Mouse (Mus musculus): Measurements from ENCODE around the gene Fam72a. TPM values are rescaled to one million over a fixed set of nuclear protein-coding genes. Genes with fewer than 3 reads are reported as not detected.

Fam72a gene
- polyA plus RNA-seq, 2 experiments: 1.3 TPM

DNA sequence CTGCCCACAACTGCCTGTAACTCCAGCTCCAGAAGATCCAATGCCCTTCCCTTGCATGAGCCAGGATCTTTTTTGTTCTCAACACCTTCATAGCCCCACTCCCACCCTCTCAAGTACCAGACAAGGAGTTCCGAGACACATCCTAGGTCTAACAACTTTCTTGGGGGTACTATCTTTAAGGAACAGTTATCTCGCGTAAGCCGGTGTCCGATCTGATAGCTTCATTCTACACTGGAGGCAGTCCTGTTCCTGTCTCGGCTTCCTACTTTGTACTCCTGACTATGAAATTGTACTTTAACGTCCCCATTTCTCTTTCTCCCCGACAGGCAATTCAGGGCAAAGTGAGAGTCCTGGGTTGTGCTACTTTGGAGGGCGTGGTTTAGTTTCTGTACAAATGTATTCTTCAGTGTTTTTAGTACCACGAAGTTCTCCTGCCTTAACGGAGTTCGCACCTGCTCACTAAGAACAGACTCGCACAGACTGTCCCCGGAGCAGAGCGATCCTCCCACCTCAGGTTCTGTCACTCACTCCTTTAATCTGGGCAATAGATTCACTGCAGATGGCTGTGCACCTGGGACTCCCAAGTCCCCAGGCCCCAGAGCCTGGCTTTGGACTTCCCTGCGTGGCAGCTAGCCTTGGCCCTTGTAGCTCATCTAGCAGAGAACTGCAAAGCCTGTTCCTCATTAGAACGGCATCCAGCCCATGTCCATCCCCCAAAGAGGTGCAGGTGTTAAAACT lies 51.4 kb downstream of the Fam72a start:
- Histone ChIP-seq H3K9me3 (ENCODE audit: control insufficient read depth, low read length) (no peaks in the 10 kb centered on the region), H3K9ac (replicated peaks) (no peak overlapping the region), H3K4me2 (ENCODE audit: low read depth) (no peak overlapping the region), H3K4me1 (replicated peaks; ENCODE audit: control insufficient read depth in 2 of 2, insufficient read depth in 2 of 2, low read length in 1 of 2) (no peaks in the 10 kb centered on the region), H3K27ac (no peak overlapping the region), H3K27me3 (ENCODE audit: control insufficient read depth, insufficient read depth, low read length) (no peaks in the 10 kb centered on the region), H3K36me3 (replicated peaks; ENCODE audit: control insufficient read depth, insufficient read depth, low read depth) (no peaks in the 10 kb centered on the region), H3K4me3 (ENCODE audit: insufficient read depth in 1 of 2, low read depth in 2 of 2, low read length in 2 of 2) (no peak overlapping the region)
- no peak for DNase-seq (ENCODE audit: low read depth in 3 of 3, low spot score in 3 of 3)
- WGBS (ENCODE audit: insufficient replicate concordance): 64% methylated on average over 17 of the region's 17 CpGs
- TF ChIP-seq CTCF (IDR thresholded peaks at IDR 0.05; ENCODE audit: low read depth) (no peak), EP300 (IDR thresholded peaks at IDR 0.05; ENCODE audit: low read depth) (no peak)
- no peak for ATAC-seq (ENCODE audit: insufficient read depth)

- ATAC-seq (ENCODE audit: insufficient read depth): no peak
- Histone ChIP-seq H3K9ac (replicated peaks) (no peak overlapping the region), H3K27me3 (ENCODE audit: control insufficient read depth, insufficient read depth, low read length) (no peaks in the 10 kb centered on the region), H3K4me2 (ENCODE audit: low read depth) (no peak overlapping the region), H3K27ac (no peak overlapping the region), H3K9me3 (ENCODE audit: control insufficient read depth, low read length) (no peaks in the 10 kb centered on the region), H3K4me1 (replicated peaks; ENCODE audit: control insufficient read depth in 2 of 2, insufficient read depth in 2 of 2, low read length in 1 of 2) (no peaks in the 10 kb centered on the region), H3K4me3 (ENCODE audit: insufficient read depth in 1 of 2, low read depth in 2 of 2, low read length in 2 of 2) (no peak overlapping the region), H3K36me3 (replicated peaks; ENCODE audit: control insufficient read depth, insufficient read depth, low read depth) (no peaks in the 10 kb centered on the region)
- DNase-seq (ENCODE audit: low read depth in 3 of 3, low spot score in 3 of 3): no peak
- WGBS (ENCODE audit: insufficient replicate concordance): 38% methylated on average over 4 of the region's 4 CpGs
- no peak for TF ChIP-seq EP300 (IDR thresholded peaks at IDR 0.05; ENCODE audit: low read depth)
These were observed 52.7 kb downstream of the Fam72a start for GRCm38 (mm10) chr1:131580389-131580788.

DNA sequence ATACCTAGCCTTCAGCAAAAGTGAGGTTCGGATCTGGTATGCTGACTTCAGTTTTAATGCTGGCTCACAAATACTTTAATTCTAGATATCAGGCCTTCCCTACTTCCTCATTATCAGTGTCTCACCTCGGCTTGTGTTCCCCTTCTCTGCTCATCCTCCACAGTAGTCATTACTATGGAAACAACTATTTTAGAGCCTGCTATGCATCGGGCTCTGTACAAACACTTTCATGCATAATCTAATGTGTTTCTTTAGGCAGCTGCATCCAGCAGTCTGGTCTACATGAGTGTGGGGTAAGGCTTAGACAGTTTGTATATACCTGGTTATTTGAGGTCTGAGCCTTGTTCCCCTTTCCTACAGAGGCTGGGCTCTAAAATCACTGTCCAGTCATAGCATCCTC lies 55.9 kb downstream of the Fam72a start:
- H3K27ac ChIP-seq: no peak overlapping the region
- H3K9ac ChIP-seq (replicated peaks): no peak overlapping the region
- no peak overlapping the region for H3K4me2 ChIP-seq (ENCODE audit: low read depth)
- no peaks in the 10 kb centered on the region for H3K36me3 ChIP-seq (replicated peaks; ENCODE audit: control insufficient read depth, insufficient read depth, low read depth)
- no peaks in the 10 kb centered on the region for H3K4me1 ChIP-seq (replicated peaks; ENCODE audit: control insufficient read depth in 2 of 2, insufficient read depth in 2 of 2, low read length in 1 of 2)
- H3K9me3 ChIP-seq (ENCODE audit: control insufficient read depth, low read length): no peaks in the 10 kb centered on the region
- DNase-seq (ENCODE audit: low read depth in 3 of 3, low spot score in 3 of 3) (no peak), ATAC-seq (ENCODE audit: insufficient read depth) (no peak)
- no peaks in the 10 kb centered on the region for H3K27me3 ChIP-seq (ENCODE audit: control insufficient read depth, insufficient read depth, low read length)
- no peak for TF ChIP-seq EP300 (IDR thresholded peaks at IDR 0.05; ENCODE audit: low read depth)
- TF ChIP-seq CTCF (IDR thresholded peaks at IDR 0.05; ENCODE audit: low read depth): no peak
- WGBS (ENCODE audit: insufficient replicate concordance): 50% methylated on average over 3 of the region's 3 CpGs
- H3K4me3 ChIP-seq (ENCODE audit: insufficient read depth in 1 of 2, low read depth in 2 of 2, low read length in 2 of 2): no peak overlapping the region

DNA sequence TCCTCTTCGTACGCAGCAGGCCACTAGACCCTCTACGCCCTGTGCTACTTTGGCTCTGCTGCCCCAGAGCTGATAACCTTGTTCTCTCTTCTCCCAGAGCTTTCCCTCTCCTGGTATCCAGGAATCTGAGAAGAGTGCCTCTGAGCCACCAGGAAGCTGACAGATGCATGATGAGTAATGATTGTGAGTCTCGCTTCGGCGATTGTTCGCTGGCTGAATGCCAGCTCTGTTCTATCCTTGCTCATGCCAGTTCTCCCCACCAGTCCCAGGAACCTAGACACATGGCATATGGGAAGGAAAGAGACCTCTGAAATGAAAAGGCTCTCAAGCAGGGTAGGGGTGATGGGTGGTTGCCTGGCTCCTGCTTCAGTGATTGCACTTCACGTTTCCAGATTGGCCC lies 59.1 kb downstream of the Fam72a start:
- no peak for ATAC-seq (ENCODE audit: insufficient read depth)
- DNase-seq (ENCODE audit: low read depth in 3 of 3, low spot score in 3 of 3): no peak
- no peak overlapping the region for H3K4me3 ChIP-seq (ENCODE audit: insufficient read depth in 1 of 2, low read depth in 2 of 2, low read length in 2 of 2)
- H3K36me3 ChIP-seq (replicated peaks; ENCODE audit: control insufficient read depth, insufficient read depth, low read depth): no peaks in the 10 kb centered on the region
- no peak overlapping the region for H3K27ac ChIP-seq
- 74% methylated on average over 8 of the region's 8 CpGs for WGBS (ENCODE audit: insufficient replicate concordance)
- H3K9ac ChIP-seq (replicated peaks): no peak overlapping the region
- no peaks in the 10 kb centered on the region for H3K9me3 ChIP-seq (ENCODE audit: control insufficient read depth, low read length)
- H3K4me1 ChIP-seq (replicated peaks; ENCODE audit: control insufficient read depth in 2 of 2, insufficient read depth in 2 of 2, low read length in 1 of 2): no peaks in the 10 kb centered on the region
- H3K4me2 ChIP-seq (ENCODE audit: low read depth): no peak overlapping the region
- H3K27me3 ChIP-seq (ENCODE audit: control insufficient read depth, insufficient read depth, low read length): no peaks in the 10 kb centered on the region
- no peak for TF ChIP-seq EP300 (IDR thresholded peaks at IDR 0.05; ENCODE audit: low read depth)
- no peak for TF ChIP-seq CTCF (IDR thresholded peaks at IDR 0.05; ENCODE audit: low read depth)

Small RNA genes lying within 50 kb of the gene (microRNA-seq; reads per million reads assigned to microRNA genes)
- not detected for gene Gm24273

Other genes with a start within 250 kb of the Fam72a start
- gene Ikbke, start 248.3 kb upstream of the Fam72a start, polyA plus RNA-seq (2012; rRNA removed): 6.1 and 6.4 TPM in 2 replicates
- 4.9 and 5.7 TPM in 2 replicates for gene Ikbke, start 248.3 kb upstream of the Fam72a start, polyA plus RNA-seq (2014; fragmentation: Nextera tagmentation; extraction: Ambion mirVana)
- 4.4 and 4.9 TPM in 2 replicates for gene Srgap2, start 551 bp upstream of the Fam72a start, polyA plus RNA-seq (2012; rRNA removed)
- gene Srgap2, start 551 bp upstream of the Fam72a start, polyA plus RNA-seq (2014; fragmentation: Nextera tagmentation; extraction: Ambion mirVana): 3.9 and 4.9 TPM in 2 replicates
- gene Avpr1b, start 71.3 kb downstream of the Fam72a start, polyA plus RNA-seq (2012; rRNA removed): not detected in 2 replicates
- not detected in 2 replicates for gene Avpr1b, start 71.3 kb downstream of the Fam72a start, polyA plus RNA-seq (2014; fragmentation: Nextera tagmentation; extraction: Ambion mirVana)
- 8.9 and 11.0 TPM in 2 replicates for gene Ctse, start 110.4 kb downstream of the Fam72a start, polyA plus RNA-seq (2012; rRNA removed)
- gene Ctse, start 110.4 kb downstream of the Fam72a start, polyA plus RNA-seq (2014; fragmentation: Nextera tagmentation; extraction: Ambion mirVana): 19.5 and 20.4 TPM in 2 replicates
- gene Rab7b, start 160.8 kb downstream of the Fam72a start, polyA plus RNA-seq (2012; rRNA removed): 0.32 and 0.42 TPM in 2 replicates
- 0.77 and 0.91 TPM in 2 replicates for gene Rab7b, start 160.8 kb downstream of the Fam72a start, polyA plus RNA-seq (2014; fragmentation: Nextera tagmentation; extraction: Ambion mirVana)
- gene Slc26a9, start 216.1 kb downstream of the Fam72a start, polyA plus RNA-seq (2012; rRNA removed): not detected in 2 replicates
- 0.06 TPM in 1 of 2 replicates, not detected in the other for gene Slc26a9, start 216.1 kb downstream of the Fam72a start, polyA plus RNA-seq (2014; fragmentation: Nextera tagmentation; extraction: Ambion mirVana)

All from liver, embryonic 14.5 days (tissue).